Mouse (Mus musculus) kidney, adult 11 months (tissue): ENCODE measurements around the gene Pla2g7.
A peak's percentile ranks its signal among the peaks of the same experiment; 100 is the strongest.

Experiments
- DNase-seq: peaks from one replicate; pipeline ENCODE4 v3.0.0; 2022

The Pla2g7 gene

DNA sequence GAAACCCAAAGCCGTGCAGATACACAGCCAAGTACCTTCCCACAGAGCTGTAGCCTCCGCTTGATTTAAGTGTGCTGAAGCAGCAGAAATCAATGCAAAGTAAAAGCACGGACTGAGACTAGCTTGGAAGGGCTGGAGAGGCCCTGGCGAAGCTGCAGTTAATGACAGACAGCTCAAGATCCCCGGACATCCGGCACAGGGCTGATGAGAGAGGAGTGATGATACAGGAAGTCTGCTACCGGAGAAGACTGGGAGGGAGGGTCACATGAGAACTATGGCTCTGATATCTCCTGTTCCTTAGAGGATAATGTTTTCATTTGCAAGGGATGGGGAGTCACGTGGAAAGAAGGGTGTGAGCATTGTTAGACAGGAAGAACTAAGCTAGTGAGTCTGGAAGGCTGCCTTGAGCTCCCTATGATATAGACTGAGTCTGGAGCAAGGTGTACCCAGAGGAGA lies 13.1 kb downstream of the Pla2g7 start:
- peak; percentile 12 for DNase-seq

GRCm38 (mm10) chr17:43584771-43585170 lies 16.9 kb downstream of the Pla2g7 start:
- no peak for DNase-seq

- DNase-seq = no peak
These were observed 19.4 kb downstream of the Pla2g7 start for GRCm38 (mm10) chr17:43587278-43587677.

DNA sequence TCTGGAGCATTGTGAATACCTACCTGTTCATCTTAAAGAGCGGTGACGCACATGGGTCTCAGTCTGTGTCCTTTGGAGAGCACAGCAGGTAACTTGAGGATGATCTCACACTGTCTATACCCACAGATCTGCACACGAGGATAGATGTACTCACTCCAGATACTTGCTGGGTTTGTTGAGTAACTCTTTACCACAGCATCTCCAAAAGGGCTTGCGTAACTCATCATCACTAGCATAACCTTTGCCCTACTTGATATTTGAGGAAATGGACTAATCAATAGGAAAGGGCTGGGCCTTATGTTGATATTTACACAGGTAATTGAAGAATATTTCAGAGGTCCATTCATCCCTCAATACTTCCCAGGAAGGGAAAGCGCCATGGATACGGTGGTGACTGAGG lies 21.9 kb downstream of the Pla2g7 start:
- DNase-seq = no peak

GRCm38 (mm10) chr17:43590531-43590930 lies 22.6 kb downstream of the Pla2g7 start:
- no peak for DNase-seq

DNA sequence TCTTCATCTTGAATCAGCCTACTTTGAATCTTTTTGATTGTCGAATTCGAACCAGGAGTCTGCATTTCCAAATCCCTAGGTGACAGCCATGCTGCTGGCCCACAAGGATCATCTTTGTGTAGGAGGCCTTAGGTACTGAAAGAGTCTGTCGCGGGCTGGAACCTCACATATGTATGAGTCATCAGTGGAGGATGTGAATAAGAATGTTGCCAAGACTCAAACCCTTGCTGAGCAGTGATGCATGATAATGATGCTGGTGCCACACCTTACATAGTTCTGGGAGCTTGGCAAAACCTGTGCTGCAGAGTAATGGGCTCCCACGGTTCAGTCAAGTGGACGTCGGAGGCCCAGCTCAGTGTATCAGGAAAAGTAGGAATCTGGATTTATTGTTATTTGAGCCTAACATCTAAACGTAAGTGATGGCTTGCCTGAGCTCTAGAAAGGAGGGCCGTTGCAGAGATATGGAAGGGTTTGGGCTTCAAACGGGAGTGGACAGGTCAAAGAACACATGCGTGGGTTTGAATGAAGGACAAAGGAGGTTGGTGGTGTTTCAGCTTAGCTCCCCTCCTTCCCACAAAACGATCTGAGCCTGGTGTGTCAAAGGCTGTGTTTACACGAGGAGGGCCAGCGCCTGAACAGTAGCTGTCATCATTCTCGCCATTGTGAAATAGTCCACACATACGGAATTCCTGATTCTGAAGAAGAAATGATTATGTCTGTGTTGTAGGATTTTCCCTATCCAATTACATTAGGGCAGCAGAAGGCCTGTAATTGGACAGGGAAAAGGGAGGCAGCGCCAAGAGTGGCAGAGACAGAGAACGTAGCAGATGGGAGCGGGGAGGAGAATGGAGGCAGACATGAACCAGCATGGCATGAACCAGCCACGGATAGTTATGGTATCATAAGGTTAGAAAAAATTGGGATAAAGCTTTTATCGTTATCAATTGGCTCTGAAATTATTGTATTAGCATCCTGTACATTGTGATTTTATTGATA lies 24.7 kb downstream of the Pla2g7 start:
- no peak for DNase-seq

DNA sequence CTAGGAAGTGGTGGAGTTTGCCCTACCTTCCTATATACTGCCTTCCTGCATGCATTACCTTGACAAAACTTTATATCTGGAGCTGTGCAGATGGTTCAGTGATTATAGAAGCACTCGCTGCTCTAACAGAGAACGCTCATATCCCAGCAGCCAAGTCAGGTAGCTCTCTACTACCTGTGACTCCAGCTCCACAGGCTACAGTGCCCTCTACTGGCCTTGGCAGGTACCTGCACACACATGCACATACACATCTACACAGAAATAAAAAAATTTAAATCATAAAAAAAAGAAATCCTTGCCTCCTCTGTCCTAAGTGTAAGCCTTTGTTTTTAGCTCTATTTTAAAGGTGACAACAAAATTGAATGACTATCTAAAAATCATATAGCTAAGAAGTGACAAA lies 29.8 kb downstream of the Pla2g7 start:
- no peak for DNase-seq

DNA sequence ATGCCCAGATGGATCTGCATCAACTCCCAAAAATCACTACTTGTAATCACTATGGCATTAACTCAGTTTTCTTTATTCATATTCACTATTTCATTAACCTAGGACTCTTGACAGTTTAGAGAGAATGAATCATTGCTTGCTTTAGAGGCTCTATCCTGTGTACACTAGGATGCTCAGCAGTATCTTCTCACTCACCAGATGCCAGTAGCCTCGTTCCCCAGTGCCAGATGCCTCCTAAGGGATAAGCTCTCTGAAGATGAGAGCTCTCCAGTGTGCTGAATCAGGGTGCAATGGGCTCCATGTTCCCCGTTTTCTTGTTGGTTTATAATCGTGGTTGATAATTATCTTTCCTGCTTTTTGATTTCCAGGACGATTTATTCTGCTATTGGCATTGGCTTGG lies 30.8 kb downstream of the Pla2g7 start:
- DNase-seq = no peak

DNA sequence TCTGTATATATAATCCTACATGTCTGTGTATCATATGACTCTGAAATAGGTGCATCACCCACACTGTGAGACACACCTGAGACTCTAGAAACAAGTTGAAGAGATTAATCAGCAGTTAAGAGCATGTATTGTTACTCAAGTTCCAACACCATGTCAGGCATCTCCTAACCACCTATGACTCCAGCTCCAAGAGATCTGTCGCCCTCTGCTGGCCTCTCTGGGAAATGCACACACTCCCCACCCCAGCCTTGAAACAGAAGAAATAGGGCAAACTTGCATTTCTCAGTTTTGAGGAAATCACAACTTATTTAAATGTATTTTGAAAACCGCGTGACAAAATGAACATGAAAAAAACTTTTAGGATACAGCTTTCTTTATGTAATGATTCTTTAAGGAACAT lies 38.8 kb downstream of the Pla2g7 start:
- DNase-seq = peak; percentile 60

DNA sequence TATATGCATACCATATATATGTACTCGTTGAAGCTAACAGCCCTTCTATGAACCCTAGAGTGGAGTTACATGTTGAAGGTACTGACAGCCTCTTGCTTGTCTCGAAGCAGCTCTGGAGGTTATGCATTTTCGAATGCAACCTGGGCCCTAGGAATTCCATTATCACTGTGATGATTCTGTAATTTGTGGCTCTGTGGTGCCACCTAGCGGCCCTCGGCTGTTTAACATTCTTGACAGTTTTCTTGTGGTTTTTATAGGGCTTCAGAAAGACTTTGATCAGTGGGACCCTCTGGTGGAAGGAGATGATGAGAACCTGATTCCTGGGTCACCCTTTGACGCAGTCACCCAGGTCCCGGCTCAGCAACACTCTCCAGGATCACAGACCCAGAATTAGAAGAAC lies 43.7 kb downstream of the Pla2g7 start:
- DNase-seq = peak; percentile 13

GRCm38 (mm10) chr17:43612221-43612620 lies 44.3 kb downstream of the Pla2g7 start:
- no peak for DNase-seq

- no peak for DNase-seq
These were observed 51.3 kb downstream of the Pla2g7 start for GRCm38 (mm10) chr17:43619156-43619555.

GRCm38 (mm10) chr17:43622076-43622475 lies 54.2 kb downstream of the Pla2g7 start:
- no peak for DNase-seq

- DNase-seq = no peak
These were observed 60.3 kb downstream of the Pla2g7 start for GRCm38 (mm10) chr17:43628246-43628645.

DNA sequence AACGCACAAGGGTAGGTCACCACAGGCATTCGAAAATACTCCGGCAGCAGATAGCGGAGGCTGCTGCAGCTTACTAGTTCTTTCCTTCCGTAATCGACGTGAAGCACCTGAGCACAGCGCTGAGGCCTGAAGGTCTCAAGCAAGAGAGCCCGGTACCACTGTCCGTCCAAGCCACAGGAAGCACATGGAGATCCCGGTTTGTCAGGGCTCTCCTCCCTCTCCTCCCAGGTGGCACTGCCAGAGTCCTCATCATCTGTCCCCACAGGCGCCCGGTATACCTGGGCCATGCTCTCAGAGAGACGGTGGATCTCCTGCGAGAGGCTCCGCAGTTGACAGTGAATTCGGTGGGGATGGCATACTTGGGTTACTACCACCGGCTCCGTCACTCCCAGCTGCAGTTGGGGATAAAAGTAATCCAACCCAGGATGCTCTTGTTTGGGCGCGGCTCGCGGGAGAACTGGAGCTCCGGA lies 61.2 kb downstream of the Pla2g7 start:
- no peak for DNase-seq

DNA sequence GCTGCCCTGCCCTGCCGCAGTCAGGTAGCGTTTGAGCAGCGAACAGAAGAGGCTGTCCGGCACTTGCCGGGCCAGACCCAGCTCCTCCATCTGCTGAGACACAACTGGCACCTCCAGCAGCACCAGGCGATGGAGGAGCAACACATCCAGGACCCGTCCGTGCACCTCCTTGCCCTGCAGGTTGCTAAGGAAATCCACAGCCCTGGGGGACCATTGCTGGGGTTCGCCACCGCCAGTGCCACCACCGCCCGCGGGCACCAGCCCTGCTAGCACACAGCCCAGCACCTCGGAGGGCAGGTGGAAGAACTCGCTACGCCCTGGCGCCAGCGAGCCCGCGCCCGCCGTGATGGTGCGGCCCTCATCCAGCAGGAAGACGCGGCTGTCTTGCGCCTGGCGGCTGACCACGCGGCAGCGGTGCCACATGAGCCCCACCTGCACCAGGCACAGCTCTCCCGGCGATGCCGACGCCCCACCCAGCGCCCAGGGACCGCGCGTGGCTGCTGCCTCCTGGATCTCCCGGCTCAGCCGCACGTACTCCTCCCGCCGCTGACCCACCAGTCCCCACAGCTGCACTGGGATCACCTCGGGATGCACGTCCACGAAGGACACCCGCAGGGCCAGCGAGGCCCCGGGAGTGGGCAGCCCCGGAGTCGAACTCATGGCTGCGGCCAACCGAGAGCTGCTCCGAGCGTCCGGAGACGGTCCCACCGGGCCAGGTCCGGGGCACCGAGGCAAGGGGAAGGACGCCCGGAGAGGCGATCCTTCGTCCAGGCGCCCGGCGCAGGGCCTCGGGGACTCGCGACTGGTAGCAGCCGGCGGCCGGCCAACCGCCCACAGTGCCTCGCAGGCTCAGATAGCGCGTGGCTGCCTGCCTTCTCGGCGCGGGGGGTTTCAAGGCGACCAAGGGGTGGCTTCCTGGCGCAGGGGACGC lies 61.9 kb downstream of the Pla2g7 start, which contains the start of gene Tdrd6:
Tdrd6 (minus strand) TSS at position 804 of the 931 bp plus-strand sequence.
- no peak for DNase-seq

- DNase-seq = no peak
These were observed 62.5 kb downstream of the Pla2g7 start for GRCm38 (mm10) chr17:43630427-43630760.

- DNase-seq = no peak
These were observed 69.2 kb downstream of the Pla2g7 start for GRCm38 (mm10) chr17:43637146-43637545.

GRCm38 (mm10) chr17:43640825-43641224 lies 72.9 kb downstream of the Pla2g7 start:
- no peak for DNase-seq

GRCm38 (mm10) chr17:43643191-43643590 lies 75.3 kb downstream of the Pla2g7 start:
- no peak for DNase-seq

DNA sequence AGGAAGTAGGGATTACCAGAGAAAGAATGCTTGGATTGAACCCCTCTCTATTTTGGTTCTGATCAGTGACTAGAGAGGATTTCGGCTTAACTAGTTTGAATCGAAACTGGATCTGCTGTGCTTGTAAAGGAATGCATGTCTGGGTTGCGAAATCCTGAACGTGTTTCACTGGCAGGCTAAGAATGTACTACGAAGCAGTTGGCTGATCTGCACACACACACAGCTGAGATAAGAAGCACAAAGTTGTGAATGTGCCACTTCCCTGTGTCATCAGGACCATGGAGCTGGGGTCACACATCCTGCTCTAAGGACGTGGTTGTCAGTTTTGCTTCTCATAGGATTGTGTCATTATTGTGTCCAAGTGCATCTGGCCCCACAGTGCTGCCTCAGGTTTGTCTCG lies 76.5 kb downstream of the Pla2g7 start:
- DNase-seq = no peak

DNA sequence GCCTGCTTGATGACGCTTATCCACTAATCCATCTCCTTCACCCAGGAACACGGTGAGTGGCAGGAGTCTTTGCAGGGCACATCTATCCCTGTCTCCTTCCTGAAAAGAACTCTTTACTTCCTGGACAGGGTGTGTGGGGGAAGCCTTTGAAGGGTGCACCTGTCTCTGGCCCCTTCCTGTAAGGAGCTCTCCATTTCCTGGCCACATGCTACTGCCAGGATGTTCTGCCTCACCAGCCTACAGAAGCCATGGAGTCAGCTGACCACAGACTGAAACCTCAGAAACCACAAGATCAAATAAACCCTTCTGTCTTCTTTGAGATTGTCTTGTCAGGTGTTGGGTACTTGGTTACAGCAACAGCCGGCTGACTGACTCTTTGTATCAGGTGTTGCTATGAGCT lies 77.2 kb downstream of the Pla2g7 start:
- DNase-seq = no peak

DNA sequence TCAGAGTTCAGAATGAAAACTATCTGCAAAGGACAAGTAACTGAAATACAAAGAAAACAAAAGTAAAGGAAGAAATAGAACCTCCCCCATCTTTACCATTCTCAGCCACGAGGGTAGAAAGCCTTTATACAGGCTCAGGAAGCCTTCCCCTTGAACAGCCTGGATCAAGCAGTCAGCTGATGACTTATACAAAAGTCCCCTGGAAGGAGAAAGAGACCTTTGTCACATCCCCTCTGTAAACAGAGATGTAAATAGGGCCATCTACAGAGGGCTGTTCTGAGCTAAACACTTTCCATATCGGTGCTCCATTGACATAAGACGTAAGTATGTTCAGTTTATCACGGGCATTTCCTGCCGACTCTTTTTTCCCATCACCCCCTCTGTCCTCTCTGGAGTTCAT lies 79.0 kb downstream of the Pla2g7 start:
- no peak for DNase-seq
